Mouse (Mus musculus) spleen, postnatal 36 days (tissue): Measurements from ENCODE around the gene Slc23a2.

ENCODE experiments used
- DNase-seq, 2 experiments: peaks; one replicate each; pipeline ENCODE4 v3.0.0; 2022; ENCODE audit warnings: low spot score in 2 of 2, mixed read lengths in 1 of 2

The Slc23a2 gene

GRCm38 (mm10) chr2:132021616-132022015 lies 123.3 kb downstream of the Slc23a2 start:
- no peak for DNase-seq

- DNase-seq: peak; percentile 90
Measured at GRCm38 (mm10) chr2:132020991-132021541, 123.8 kb downstream of the Slc23a2 start.

- DNase-seq: no peak
Measured at GRCm38 (mm10) chr2:132020420-132020819, 124.5 kb downstream of the Slc23a2 start.

- peak; percentile 85 for DNase-seq
Measured at GRCm38 (mm10) chr2:132019372-132019811, 125.5 kb downstream of the Slc23a2 start.

GRCm38 (mm10) chr2:132018156-132018555 lies 126.8 kb downstream of the Slc23a2 start:
- DNase-seq: no peak

GRCm38 (mm10) chr2:132017611-132018010 lies 127.3 kb downstream of the Slc23a2 start:
- DNase-seq: no peak

GRCm38 (mm10) chr2:132016034-132016433 lies 128.9 kb downstream of the Slc23a2 start:
- no peak for DNase-seq

- no peak for DNase-seq
Measured at GRCm38 (mm10) chr2:132013152-132013551, 131.8 kb downstream of the Slc23a2 start.

GRCm38 (mm10) chr2:132010781-132011180 lies 134.1 kb downstream of the Slc23a2 start:
- DNase-seq: no peak

GRCm38 (mm10) chr2:132008186-132008585 lies 136.7 kb downstream of the Slc23a2 start:
- DNase-seq: no peak

GRCm38 (mm10) chr2:132007475-132007819 lies 137.5 kb downstream of the Slc23a2 start:
- no peak for DNase-seq

- peak; percentile 80 to 83 for DNase-seq
Measured at GRCm38 (mm10) chr2:132006561-132007474, 138.1 kb downstream of the Slc23a2 start.

GRCm38 (mm10) chr2:132005445-132005844 lies 139.5 kb downstream of the Slc23a2 start:
- DNase-seq: no peak

- peak; percentile 70 to 72 for DNase-seq
Measured at GRCm38 (mm10) chr2:132004495-132005136, 140.3 kb downstream of the Slc23a2 start.

GRCm38 (mm10) chr2:132003916-132004315 lies 141.0 kb downstream of the Slc23a2 start:
- no peak for DNase-seq
